Comparison of ENCODE assay signal across 9 mouse cellular contexts in genomic region chr15:103503660-103504059, GRCm38 (mm10). TPM values are rescaled to one million over a fixed set of nuclear protein-coding genes. Genes with fewer than 3 reads are reported as not detected.
DNase-seq lines count a peak whose midpoint lies in the region; ATAC-seq lines count a peak whose summit lies in the region.
"Had no signal": no experiment of that assay in that cellular context is flagged by ENCODE, and none has a peak within 500 bp of the region (broad histone marks: within the 10 kb centered on the region; RNA-seq: fewer than 3 reads in every experiment).

No protein-coding gene starts in this region.

- peak overlapping the region; percentile 31; the same call in 1 of the 2 replicates for H3K27ac ChIP-seq in hindbrain, embryonic 11.5 days (ENCODE audit: low read depth, low read length)
- H3K27ac ChIP-seq in midbrain, embryonic 15.5 days: peak overlapping the region; percentile 84

- peak; percentile 37 to 42 for DNase-seq in layer of hippocampus, postnatal 36 days
- DNase-seq in layer of hippocampus, adult 9-10 months (ENCODE audit: low spot score): no peak
- peak; percentile 39 to 50 for DNase-seq in cerebellum, postnatal 10 days
- peak; percentile 35 for DNase-seq in hindbrain, embryonic 11.5 days (ENCODE audit: low spot score)
- no peak for DNase-seq in thymus, postnatal 14 days
- no peak for DNase-seq in adrenal gland, postnatal 25 days
- no peak for DNase-seq in frontal cortex, postnatal 10 days (ENCODE audit: low spot score in 2 of 2)

- ATAC-seq in hindbrain, embryonic 11.5 days (ENCODE audit: low FRiP score): peak; percentile 40
- ATAC-seq in midbrain, embryonic 15.5 days (replicated peaks): peak; percentile 72

- peak overlapping the region; percentile 89 for H3K4me2 ChIP-seq in hindbrain, embryonic 11.5 days (replicated peaks; ENCODE audit: low read depth, low read length)
- H3K4me2 ChIP-seq in midbrain, embryonic 15.5 days: peak overlapping the region; percentile 84

- H3K9ac ChIP-seq in hindbrain, embryonic 11.5 days (ENCODE audit: low read depth, low read length): peak overlapping the region; percentile 80
- peak overlapping the region; percentile 62 for H3K9ac ChIP-seq in midbrain, embryonic 15.5 days

- H3K4me3 ChIP-seq in hindbrain, embryonic 11.5 days (ENCODE audit: low read depth, low read length): peak overlapping the region; percentile 56
- peak overlapping the region; percentile 74 for H3K4me3 ChIP-seq in midbrain, embryonic 15.5 days

- 44% methylated on average over 12 of the region's 12 CpGs for WGBS in hindbrain, embryonic 11.5 days
- 33% methylated on average over 12 of the region's 12 CpGs for WGBS in midbrain, embryonic 15.5 days

- H3K4me1 ChIP-seq in hindbrain, embryonic 11.5 days (replicated peaks; ENCODE audit: control insufficient read depth, insufficient read depth, low read length): no peaks in the 10 kb centered on the region; the same call in 1 of the 2 replicates
- peaks cover 44% of the 10 kb centered on the region for H3K4me1 ChIP-seq in midbrain, embryonic 15.5 days

- no peaks in the 10 kb centered on the region; the same call in 1 of the 2 replicates for H3K27me3 ChIP-seq in hindbrain, embryonic 11.5 days (ENCODE audit: control insufficient read depth, insufficient read depth, low read length)
- no peaks in the 10 kb centered on the region for H3K27me3 ChIP-seq in midbrain, embryonic 15.5 days (replicated peaks)

- H3K36me3 ChIP-seq in hindbrain, embryonic 11.5 days (ENCODE audit: control insufficient read depth, insufficient read depth, low read length): no peaks in the 10 kb centered on the region
- no peaks in the 10 kb centered on the region for H3K36me3 ChIP-seq in midbrain, embryonic 15.5 days (replicated peaks)

- H3K9me3 ChIP-seq in hindbrain, embryonic 11.5 days (ENCODE audit: control insufficient read depth, low read length): no peaks in the 10 kb centered on the region
- H3K9me3 ChIP-seq in midbrain, embryonic 15.5 days: no peaks in the 10 kb centered on the region

RNA-seq across cellular contexts. Expression of gene Pde1b, which starts 0.8 kb away (rescaled TPM):
- total RNA-seq in layer of hippocampus, postnatal 36 days (2021): 10 to 100 TPM; 95.3 to 97.7 TPM
- polyA plus RNA-seq in hindbrain, embryonic 11.5 days (2014; fragmentation: Nextera tagmentation; extraction: Ambion mirVana): 38.1 and 39.0 TPM in 2 replicates
- polyA plus RNA-seq in midbrain, embryonic 15.5 days (2015; fragmentation: Nextera tagmentation; extraction: Ambion mirVana): 87.2 and 87.4 TPM in 2 replicates
- 5.2 and 8.1 TPM in 2 replicates for total RNA-seq in adrenal gland, postnatal 25 days (2021)

RNA-seq across cellular contexts. Expression of gene Ppp1r1a, which starts 34.1 kb away (rescaled TPM):
- total RNA-seq in layer of hippocampus, postnatal 36 days (2021): 100 to 1,000 TPM in 1 of 2 experiments, 10 to 100 TPM in 1; 99.1 to 123 TPM
- polyA plus RNA-seq in hindbrain, embryonic 11.5 days (2014; fragmentation: Nextera tagmentation; extraction: Ambion mirVana): 47.9 and 53.7 TPM in 2 replicates
- polyA plus RNA-seq in midbrain, embryonic 15.5 days (2015; fragmentation: Nextera tagmentation; extraction: Ambion mirVana): 135 and 139 TPM in 2 replicates
- total RNA-seq in adrenal gland, postnatal 25 days (2021): 9.2 and 10.1 TPM in 2 replicates

RNA-seq across cellular contexts. Expression of gene Nckap1l, which starts 50.1 kb away (rescaled TPM):
- 1 to 10 TPM; 7.0 to 7.3 TPM for total RNA-seq in layer of hippocampus, postnatal 36 days (2021)
- 1.8 and 2.7 TPM in 2 replicates for polyA plus RNA-seq in hindbrain, embryonic 11.5 days (2014; fragmentation: Nextera tagmentation; extraction: Ambion mirVana)
- 1.8 and 1.9 TPM in 2 replicates for polyA plus RNA-seq in midbrain, embryonic 15.5 days (2015; fragmentation: Nextera tagmentation; extraction: Ambion mirVana)
- 2.5 and 3.0 TPM in 2 replicates for total RNA-seq in adrenal gland, postnatal 25 days (2021)

RNA-seq across cellular contexts. Expression of gene Gtsf2, which starts 55.4 kb away (rescaled TPM):
- not detected for total RNA-seq in layer of hippocampus, postnatal 36 days (2021)
- polyA plus RNA-seq in hindbrain, embryonic 11.5 days (2014; fragmentation: Nextera tagmentation; extraction: Ambion mirVana): not detected in 2 replicates
- polyA plus RNA-seq in midbrain, embryonic 15.5 days (2015; fragmentation: Nextera tagmentation; extraction: Ambion mirVana): not detected in 2 replicates
- not detected in 2 replicates for total RNA-seq in adrenal gland, postnatal 25 days (2021)
- total RNA-seq: left cerebral cortex, postnatal 14 days had no signal

Comparison
In these comparisons a context has a peak if more than half of its experiments do, and no peak if none do; other contexts are left out.
1. DNase-seq: peak in layer of hippocampus, postnatal 36 days (2 of 2), cerebellum, postnatal 10 days (2 of 2) and hindbrain, embryonic 11.5 days (single experiment); none in layer of hippocampus, adult 9-10 months (single experiment), thymus, postnatal 14 days (single experiment), adrenal gland, postnatal 25 days (single experiment) and frontal cortex, postnatal 10 days (0 of 2).
2. RNA of gene Pde1b, which starts 0.8 kb away (total RNA-seq): 95.3 to 97.7 TPM in layer of hippocampus, postnatal 36 days; 5.2 to 8.1 TPM in adrenal gland, postnatal 25 days; every median in the first group is over 10 times any median in the second.